Mouse (Mus musculus) T-helper 2 cell (primary cell): Measurements from ENCODE around the gene Alkbh7.

Experiments used
- in situ Hi-C: fragments of 300-600 bp; cut with MboI, MseI; formaldehyde crosslinking; loops from one replicate; pipeline ENCODE4 v1.15.1; 2025; ENCODE audit warnings: high pct_unique_total_duplicates

The Alkbh7 gene

DNA sequence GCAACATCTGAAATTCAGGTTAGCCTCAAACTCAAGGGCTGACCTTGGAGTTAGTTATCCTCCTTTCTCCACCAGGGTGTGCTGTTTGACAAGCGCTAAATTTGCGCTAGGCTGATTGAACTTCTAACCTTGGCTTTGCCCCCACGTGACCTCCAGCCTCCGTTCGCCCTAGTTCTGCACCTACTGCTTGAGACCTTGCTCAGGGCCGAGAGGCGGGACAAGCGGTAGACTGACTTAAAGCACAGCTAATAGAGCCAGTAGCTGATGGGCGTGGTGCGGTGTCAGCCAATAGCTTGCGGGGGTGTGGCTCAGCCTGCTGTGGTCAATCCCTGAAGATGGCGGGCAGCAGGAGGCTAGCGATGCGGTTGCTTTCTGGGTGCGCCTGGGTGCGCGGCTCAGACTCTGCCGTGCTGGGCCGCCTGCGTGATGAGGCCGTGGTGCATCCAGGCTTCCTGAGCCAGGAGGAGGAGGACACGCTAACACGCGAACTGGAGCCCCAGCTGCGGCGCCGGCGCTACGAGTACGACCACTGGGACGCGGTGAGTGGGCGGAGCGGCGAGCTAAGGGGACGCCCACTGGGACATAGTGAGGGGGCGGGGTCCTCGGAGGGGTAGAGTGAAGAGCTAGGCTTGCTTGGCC lies at the start of gene Alkbh7:
Alkbh7 (plus strand) TSS at position 311 of the 639 bp plus-strand sequence.
- in situ Hi-C loops: loop anchor here (5.0 kb wide), 2 partner anchors 35 to 335 kb away; partner anchors contain the start of gene Khsrp

- in situ Hi-C loops: no loop called here
These were observed 46.2 kb upstream of the Alkbh7 start for GRCm38 (mm10) chr17:56950915-56951314.

DNA sequence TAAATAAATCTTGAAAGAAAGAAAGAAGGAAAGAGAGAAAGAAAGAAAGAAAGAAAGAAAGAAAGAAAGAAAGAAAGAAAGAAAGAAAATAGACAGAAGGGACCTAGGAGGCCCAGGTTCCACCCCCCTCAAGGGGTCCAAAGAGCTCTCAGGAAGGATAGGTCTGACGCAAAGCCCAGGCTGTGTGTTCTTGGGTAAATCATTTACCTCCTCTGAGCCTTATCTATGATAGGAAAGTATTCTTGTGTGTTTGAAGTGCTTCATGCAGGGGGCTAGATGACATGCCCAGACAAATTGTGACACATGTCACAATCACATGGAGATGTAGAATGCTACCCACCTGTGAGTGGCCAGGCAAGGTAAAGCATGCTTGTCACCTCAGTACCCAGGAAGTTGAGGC lies 44.5 kb upstream of the Alkbh7 start:
- in situ Hi-C loops: no loop called here

DNA sequence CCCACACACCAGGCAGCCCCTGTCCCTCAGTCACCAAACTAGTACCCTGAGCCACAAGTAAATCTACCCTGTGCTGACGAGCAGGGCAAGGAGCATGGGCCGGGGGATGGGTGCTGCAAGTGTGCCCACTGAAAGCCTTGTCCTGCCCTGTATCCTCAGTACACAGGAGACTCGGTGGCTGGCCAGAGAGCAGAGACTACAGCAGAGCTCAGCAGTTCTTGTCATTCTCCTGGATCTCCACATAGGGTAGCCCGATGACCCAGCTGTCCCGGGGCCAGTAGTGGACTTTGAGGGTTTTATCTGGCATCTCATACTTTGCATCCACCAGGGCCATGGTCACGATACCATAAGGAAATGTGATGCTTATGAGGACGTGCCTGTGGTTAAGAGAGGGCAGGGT lies 42.3 kb upstream of the Alkbh7 start:
- in situ Hi-C loops: no loop called here

DNA sequence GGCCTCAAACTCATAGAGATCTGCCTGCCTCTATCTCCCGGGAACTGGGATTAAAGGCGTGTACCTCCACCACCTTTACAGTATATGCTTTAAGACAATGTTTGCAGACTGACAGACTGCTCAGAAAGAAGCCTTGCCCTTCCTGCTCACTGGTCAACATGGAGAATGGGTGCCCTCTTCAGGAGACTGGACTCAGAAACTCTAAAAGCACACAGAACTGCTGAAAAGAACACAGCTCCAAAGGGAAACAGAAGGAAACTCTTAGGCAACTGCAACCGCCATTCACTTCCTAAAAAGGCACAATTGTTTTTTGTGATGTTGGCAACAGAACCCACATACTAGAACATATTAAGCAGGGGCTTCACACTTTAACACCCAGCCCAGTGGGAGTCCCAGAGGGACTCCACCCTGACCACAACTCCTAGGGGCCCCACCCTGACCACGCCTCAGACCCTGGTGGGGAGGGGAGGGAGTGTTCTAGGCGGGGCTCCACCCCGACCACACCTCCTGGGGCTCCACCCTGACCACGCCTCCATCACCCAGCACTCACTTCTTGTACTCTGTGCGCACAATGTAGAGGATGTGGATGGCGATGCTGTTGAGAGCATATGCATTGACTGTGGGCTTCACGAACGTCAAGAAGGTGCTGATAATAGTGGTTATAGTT lies 39.2 kb upstream of the Alkbh7 start:
- in situ Hi-C loops: no loop called here

- in situ Hi-C loops: no loop called here
These were observed 38.5 kb upstream of the Alkbh7 start for GRCm38 (mm10) chr17:56958667-56959066.

GRCm38 (mm10) chr17:56961880-56962279 lies 35.3 kb upstream of the Alkbh7 start:
- in situ Hi-C loops: no loop called here

DNA sequence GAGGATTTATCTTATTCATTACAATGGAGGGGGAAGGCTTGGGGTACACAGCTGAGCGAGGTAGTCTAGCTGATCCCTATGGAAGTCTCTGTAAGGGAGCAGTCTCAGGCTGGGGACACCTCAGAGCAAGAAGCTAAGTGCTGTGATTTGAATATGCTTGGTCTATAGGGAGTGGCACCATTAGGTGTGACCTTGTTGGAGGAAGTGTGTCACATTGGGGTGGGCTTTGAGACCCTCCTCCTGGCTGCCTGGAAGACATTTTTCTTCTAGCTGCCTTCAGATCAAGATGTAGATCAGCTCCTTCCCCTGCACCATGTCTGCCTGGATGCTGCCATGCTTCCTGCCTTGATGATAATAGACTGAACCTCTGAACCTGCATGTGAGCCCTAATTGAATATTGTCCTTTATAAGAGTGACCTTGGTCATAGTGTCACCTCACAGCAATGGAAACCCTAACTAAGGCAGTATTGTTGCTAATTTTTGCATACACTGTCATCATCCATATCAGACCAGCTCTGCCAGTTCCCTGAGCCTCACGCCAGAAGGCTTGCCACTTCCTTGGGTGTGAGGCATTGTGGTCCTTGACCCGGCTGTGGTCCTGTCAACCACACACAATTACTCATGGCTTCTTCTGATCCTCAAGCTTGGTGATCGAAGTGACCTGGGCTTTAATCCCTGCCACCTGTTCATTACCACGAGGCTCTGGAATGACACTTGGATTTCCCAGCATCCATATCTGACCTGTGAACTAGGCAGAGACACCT lies 34.3 kb upstream of the Alkbh7 start:
- in situ Hi-C loops: no loop called here

GRCm38 (mm10) chr17:56963646-56964045 lies 33.5 kb upstream of the Alkbh7 start:
- in situ Hi-C loops: no loop called here

- in situ Hi-C loops: no loop called here
These were observed 27.8 kb upstream of the Alkbh7 start for GRCm38 (mm10) chr17:56969321-56969720.

DNA sequence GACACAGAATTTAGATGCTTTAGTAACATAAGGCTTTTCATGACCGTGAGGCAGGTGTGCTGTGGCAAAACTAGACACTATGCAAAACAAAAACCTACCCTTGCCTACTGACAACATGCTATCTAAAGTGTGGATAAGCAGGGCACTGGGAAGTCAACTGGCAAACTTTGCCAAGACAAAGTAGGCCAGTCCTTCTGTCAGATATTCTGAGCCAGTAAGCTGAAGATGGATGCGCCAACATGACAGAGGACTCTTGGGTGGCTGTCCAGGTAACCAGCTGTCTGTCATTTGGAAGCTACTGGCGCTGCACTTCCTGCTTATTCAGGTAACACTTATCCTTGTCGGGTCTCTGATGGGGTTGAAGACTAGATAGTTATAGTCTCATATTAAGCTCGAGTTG lies 27.1 kb upstream of the Alkbh7 start:
- in situ Hi-C loops: no loop called here

DNA sequence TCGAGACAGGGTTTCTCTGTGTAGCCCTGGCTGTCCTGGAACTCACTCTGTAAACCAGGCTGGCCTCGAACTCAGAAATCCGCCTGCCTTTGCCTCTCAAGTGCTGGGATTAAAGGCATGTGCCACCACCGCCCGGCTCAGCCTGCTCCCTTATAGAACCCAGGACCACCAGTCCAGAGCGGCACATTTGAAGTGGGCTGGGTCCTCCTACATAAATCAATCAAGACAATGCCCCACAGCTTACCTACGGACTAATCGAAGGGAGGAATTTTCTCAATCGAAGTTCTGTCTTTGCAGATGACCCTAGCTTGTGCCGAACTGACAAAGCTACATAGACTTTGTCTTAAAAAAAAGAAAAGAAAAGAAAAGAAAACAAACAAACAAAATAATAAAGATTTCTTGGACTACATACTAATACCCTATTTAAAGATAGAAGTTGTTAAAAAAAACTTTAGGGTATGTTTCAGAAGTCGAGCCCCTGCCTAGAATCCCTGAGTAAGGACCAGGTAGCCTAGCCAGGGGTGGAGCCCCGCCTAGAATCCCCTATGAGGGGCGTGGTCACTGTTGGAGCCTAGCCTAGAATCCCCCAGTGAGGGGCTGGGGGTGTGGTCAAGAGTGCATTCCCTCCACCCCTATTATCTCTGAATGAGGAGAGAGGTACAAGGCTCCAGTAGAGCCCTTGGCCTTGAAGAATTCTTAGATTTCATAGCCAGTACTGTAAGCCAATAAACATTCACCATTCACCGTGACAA lies 23.0 kb upstream of the Alkbh7 start:
- in situ Hi-C loops: no loop called here

DNA sequence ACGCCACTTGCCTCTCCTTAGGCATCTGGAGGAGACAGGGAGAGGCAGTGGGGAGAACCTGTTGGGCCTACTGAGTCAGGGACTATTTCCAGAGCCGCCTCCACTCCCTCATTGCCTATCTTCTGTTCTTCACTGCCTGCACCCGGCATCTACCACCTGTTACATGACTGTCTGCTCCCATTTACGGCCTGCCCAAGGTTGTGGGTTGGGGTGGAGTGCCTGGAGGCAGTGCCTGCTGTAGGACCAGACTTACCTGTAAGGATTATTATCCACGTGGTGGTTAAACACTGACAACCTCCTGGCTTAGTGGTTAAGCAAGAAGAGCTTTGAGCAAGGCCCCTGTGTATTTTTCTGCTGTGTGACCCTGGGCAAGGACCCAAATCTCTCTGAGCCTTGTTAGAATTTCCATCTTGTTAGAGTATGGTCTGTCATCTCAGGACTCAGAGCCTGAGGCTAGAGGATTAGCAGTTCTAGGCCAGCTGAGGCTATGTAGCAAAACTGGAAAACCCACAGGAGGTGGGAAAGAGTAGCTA lies 22.4 kb upstream of the Alkbh7 start:
- in situ Hi-C loops: no loop called here

- in situ Hi-C loops: no loop called here
These were observed 21.7 kb upstream of the Alkbh7 start for GRCm38 (mm10) chr17:56975391-56975790.

GRCm38 (mm10) chr17:56976531-56977390 lies 20.4 kb upstream of the Alkbh7 start:
- in situ Hi-C loops: no loop called here

GRCm38 (mm10) chr17:56979524-56979923 lies 17.6 kb upstream of the Alkbh7 start:
- in situ Hi-C loops: no loop called here

- in situ Hi-C loops: no loop called here
These were observed 16.1 kb upstream of the Alkbh7 start for GRCm38 (mm10) chr17:56981049-56981448.

- in situ Hi-C loops: no loop called here
These were observed 15.1 kb upstream of the Alkbh7 start, which contains the start of gene Acer1 for GRCm38 (mm10) chr17:56982013-56982412. Acer1 (minus strand) TSS chr17:56982126.

DNA sequence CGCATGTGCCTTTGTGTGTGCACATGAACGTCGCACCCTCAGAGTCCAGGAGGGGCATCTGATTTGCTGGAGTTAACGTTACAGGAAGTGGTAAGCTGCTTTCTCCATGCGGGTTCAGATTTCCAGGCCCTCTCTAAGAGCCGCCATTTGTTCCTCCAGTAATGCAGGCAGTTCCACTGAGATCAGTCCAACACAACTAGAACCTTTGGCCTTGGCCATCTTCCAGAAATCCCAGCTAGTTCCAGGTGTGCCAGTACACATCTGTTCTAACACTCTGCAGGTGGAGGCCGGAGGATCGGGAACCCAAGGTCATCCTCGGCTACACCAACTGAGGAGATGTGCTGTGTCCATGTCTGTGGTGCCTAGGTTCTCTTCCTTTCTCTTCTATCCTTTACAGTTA lies 12.3 kb upstream of the Alkbh7 start:
- in situ Hi-C loops: no loop called here

- in situ Hi-C loops: no loop called here
These were observed 11.5 kb upstream of the Alkbh7 start for GRCm38 (mm10) chr17:56985656-56986055.
